Mouse (Mus musculus): ENCODE data around the gene Adgrb3.

DNA sequence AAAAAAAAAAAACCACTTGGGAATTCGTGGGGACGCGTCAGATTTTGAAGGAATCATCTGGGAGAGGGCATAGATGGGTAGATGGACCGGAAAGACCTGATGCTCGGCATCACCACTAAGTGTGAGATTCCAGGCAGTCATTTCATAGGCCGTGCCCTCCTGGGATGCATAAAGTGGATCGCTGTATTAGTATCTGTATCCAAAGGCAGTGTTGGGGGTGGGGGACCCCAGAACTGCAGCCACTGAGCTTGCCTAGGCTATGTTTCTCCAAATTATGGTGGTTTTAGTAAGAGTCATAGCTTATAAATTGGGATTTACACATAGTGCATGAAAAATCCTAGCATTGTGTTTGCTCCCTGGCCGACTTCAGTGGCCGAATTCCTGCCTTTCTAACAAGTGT is 2.1 kb downstream of the Adgrb3 start:
- TF ChIP-seq POLR2A (IDR thresholded peaks at IDR 0.05; ENCODE audit: low read depth, low read length), result no peak
- TF ChIP-seq CTCF (conservative IDR thresholded peaks at IDR 0.05; ENCODE audit: insufficient read depth, insufficient read length, low read depth, low read length), result no peak

All from kidney, adult 2 months (tissue).